Mouse (Mus musculus) midbrain, embryonic 14.5 days (tissue): Measurements from ENCODE around the gene Agmat. TPM values are rescaled to one million over a fixed set of nuclear protein-coding genes. Genes with fewer than 3 reads are reported as not detected.

Source experiments
- ATAC-seq: fragments of 200-750 bp; cut with Nextera tagmentation; 2 replicates; pipeline ENCODE4 v1.8.0; 2017; ENCODE audit warnings: moderate number of reproducible peaks, moderate library complexity; ENCODE audit not compliant: low FRiP score, low TSS enrichment
- DNase-seq: peaks from one replicate; pipeline ENCODE4 v3.0.0-alpha.2; 2015
- H3K27ac ChIP-seq: fragments of 300-500 bp; sonication (generic); replicated peaks from 2 replicates; pipeline ENCODE4 v1.5.1; 2014; ENCODE audit warnings: mild to moderate bottlenecking, low read depth, low read length, moderate library complexity
- H3K27me3 ChIP-seq: fragments of 300-500 bp; sonication (generic); 2 replicates; pipeline ENCODE4 v1.6.1; 2014; ENCODE audit warnings: low read length, control low read depth, mixed read lengths; ENCODE audit not compliant: control insufficient read depth, insufficient read depth
- H3K36me3 ChIP-seq: fragments of 300-500 bp; sonication (generic); 2 replicates; pipeline ENCODE4 v1.6.1; 2014; ENCODE audit warnings: low read length, control low read depth; ENCODE audit not compliant: control insufficient read depth, insufficient read depth
- H3K4me1 ChIP-seq: fragments of 300-500 bp; sonication (generic); 2 replicates; pipeline ENCODE4 v1.6.1; 2014; ENCODE audit warnings: mild to moderate bottlenecking, antibody characterized with exemption, low read length, control low read depth; ENCODE audit not compliant: control insufficient read depth, insufficient read depth
- H3K4me2 ChIP-seq: fragments of 300-500 bp; sonication (generic); 2 replicates; pipeline ENCODE4 v1.6.1; 2014; ENCODE audit warnings: mild to moderate bottlenecking, low read length, moderate library complexity
- H3K4me3 ChIP-seq: fragments of 300-500 bp; sonication (generic); replicated peaks from 2 replicates; pipeline ENCODE4 v1.5.1; 2014; ENCODE audit warnings: low read depth, low read length
- H3K9ac ChIP-seq: fragments of 300-500 bp; sonication (generic); replicated peaks from 2 replicates; pipeline ENCODE4 v1.6.1; 2014; ENCODE audit warnings: mild to moderate bottlenecking, low read length, moderate library complexity
- H3K9me3 ChIP-seq: fragments of 300-500 bp; sonication (generic); 2 replicates; pipeline ENCODE4 v1.6.1; 2016; ENCODE audit warnings: low read length, control low read depth, mixed read lengths; ENCODE audit not compliant: control insufficient read depth
- WGBS: fragments of 180-500 bp; shearing (Covaris S2); extraction: QIAGEN DNeasy Blood & Tissue Kit; methylation state at CpG from one replicate; pipeline ENCODE4 v1.1.7; 2014; 5-methylcytosine and 5-hydroxymethylcytosine counted together
- polyA plus RNA-seq: library from polyadenylated mRNA; unstranded; fragments of >200 nt; fragmentation: Nextera tagmentation; extraction: Ambion mirVana; gene quantifications from 2 replicates; pipeline ENCODE4 v1.2.1, GENCODE M21; 2014

The Agmat gene
- polyA plus RNA-seq, 1 experiment from 2014 or later: not detected

DNA sequence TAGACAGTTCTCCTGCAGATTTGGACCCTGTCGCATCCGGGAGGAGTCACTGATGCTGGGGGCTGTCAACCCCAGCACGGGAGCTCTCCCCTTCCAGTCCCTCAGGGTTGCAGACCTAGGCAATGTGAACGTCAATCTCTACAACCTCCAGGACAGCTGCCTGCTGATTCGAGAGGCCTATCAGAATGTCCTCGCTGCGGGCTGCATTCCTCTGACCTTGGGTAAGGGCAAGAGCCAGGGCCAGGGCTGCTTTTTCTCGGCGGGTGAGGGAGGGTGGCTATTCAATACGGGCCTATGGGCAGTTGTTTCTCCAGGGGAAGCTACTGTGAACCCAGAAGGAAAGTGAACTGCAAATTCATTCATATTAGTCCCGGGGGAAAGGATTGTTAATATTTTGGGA lies 3.1 kb downstream of the Agmat start:
- Histone ChIP-seq H3K4me2 (no peak overlapping the region), H3K4me1 (no peaks in the 10 kb centered on the region), H3K36me3 (no peaks in the 10 kb centered on the region), H3K27ac (no peak overlapping the region), H3K9ac (no peak overlapping the region), H3K27me3 (no peaks in the 10 kb centered on the region), H3K9me3 (no peaks in the 10 kb centered on the region), H3K4me3 (no peak overlapping the region)
- ATAC-seq: no peak
- 42% methylated on average over 11 of the region's 11 CpGs for WGBS
- DNase-seq: no peak

GRCm38 (mm10) chr4:141750826-141751225 lies 4.4 kb downstream of the Agmat start:
- Histone ChIP-seq H3K27me3 (no peaks in the 10 kb centered on the region), H3K36me3 (no peaks in the 10 kb centered on the region), H3K9ac (no peak overlapping the region), H3K4me1 (no peaks in the 10 kb centered on the region), H3K9me3 (no peaks in the 10 kb centered on the region), H3K27ac (no peak overlapping the region), H3K4me2 (no peak overlapping the region), H3K4me3 (no peak overlapping the region)
- ATAC-seq (no peak), DNase-seq (no peak)
- WGBS: 67% methylated on average over 3 of the region's 3 CpGs

DNA sequence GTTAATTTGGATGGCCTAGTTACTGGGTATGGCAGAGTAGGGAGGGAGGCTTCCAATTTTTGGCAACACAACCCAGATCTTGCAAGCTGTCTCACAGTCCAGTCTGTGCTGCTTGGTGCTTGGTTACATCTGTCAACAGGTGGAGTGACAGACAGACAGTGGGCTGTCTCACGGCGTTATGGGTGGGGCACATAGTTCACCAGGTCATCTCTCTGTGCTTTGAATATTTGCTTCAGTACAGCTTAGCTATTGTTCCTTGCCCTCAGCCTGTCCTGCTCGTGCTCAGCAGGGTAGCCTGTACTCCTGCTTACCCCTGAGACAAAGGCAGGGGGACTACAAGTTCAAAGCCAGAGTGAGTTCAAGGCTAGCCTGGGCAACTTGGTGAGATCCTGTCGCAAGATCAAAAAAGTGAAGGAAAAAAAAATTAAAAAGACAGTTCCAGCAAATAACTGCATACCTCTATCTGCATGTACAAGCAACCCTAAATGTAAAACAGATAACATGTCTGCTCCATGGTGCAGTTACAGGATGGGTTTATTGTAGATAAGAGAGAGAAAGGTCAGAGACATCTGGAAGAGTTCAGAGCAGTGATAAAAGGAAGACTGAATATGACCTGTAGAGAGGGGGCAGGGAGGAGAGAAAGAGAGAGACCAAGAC lies 5.1 kb downstream of the Agmat start:
- Histone ChIP-seq H3K27me3 (no peaks in the 10 kb centered on the region), H3K9me3 (no peaks in the 10 kb centered on the region), H3K27ac (no peak overlapping the region), H3K4me1 (no peaks in the 10 kb centered on the region), H3K4me2 (no peak overlapping the region), H3K9ac (no peak overlapping the region), H3K36me3 (no peaks in the 10 kb centered on the region), H3K4me3 (no peak overlapping the region)
- 57% methylated on average over 4 of the region's 4 CpGs for WGBS
- DNase-seq: no peak
- ATAC-seq: no peak

DNA sequence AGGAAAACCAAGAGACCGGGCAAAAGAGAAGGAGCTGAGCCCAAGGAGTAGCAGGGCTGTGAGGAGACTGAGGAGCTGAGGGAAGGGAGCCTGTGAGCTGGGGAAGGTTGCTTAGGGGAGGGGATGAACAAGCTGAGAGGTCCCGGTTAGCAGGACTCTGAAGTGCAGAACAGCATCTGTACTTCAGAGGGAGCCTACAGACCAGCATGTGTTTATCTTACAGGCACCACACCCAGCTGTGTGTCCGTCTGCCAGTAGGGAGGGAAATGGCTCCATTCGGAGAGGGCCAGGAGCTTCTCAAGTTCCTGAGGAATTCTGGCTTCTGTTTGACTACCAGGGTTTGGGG lies 5.6 kb downstream of the Agmat start:
- DNase-seq: no peak
- Histone ChIP-seq H3K4me1 (no peaks in the 10 kb centered on the region), H3K4me3 (no peak overlapping the region), H3K4me2 (no peak overlapping the region), H3K36me3 (no peaks in the 10 kb centered on the region), H3K27ac (no peak overlapping the region), H3K27me3 (no peaks in the 10 kb centered on the region), H3K9me3 (no peaks in the 10 kb centered on the region), H3K9ac (no peak overlapping the region)
- no peak for ATAC-seq
- WGBS: 14% methylated on average over 4 of the region's 4 CpGs

GRCm38 (mm10) chr4:141755375-141755930 lies 9.0 kb downstream of the Agmat start:
- no peak overlapping the region for H3K27ac ChIP-seq
- WGBS: 90% methylated on average over 19 of the region's 19 CpGs
- H3K9ac ChIP-seq: no peak overlapping the region
- no peak overlapping the region for H3K4me3 ChIP-seq
- no peak overlapping the region for H3K4me2 ChIP-seq
- no peak for ATAC-seq
- no peaks in the 10 kb centered on the region for H3K36me3 ChIP-seq
- no peaks in the 10 kb centered on the region for H3K4me1 ChIP-seq
- no peak for DNase-seq
- no peaks in the 10 kb centered on the region for H3K27me3 ChIP-seq
- H3K9me3 ChIP-seq: no peaks in the 10 kb centered on the region

DNA sequence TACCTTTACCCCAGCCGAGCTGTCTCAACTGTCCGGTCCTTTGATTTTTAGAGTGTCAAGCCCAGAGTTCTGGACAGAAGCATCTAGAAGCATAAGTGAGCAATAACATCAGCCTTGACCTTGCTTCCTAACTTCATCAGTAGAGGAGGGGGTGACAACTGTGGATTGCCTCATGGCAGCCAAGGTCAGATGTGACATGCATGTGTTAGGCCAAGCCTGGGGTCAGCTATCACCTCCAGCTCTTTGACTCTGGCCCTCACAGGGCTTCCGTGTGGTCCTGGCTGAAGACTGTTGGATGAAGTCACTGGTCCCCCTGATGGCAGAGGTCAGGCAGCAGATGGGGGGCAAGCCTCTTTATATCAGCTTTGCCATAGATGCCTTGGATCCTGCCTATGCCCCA lies 10.7 kb downstream of the Agmat start:
- ATAC-seq: no peak
- Histone ChIP-seq H3K36me3 (peaks cover 15% of the 10 kb centered on the region), H3K27ac (no peak overlapping the region), H3K9ac (no peak overlapping the region), H3K4me3 (no peak overlapping the region), H3K4me2 (no peak overlapping the region), H3K9me3 (no peaks in the 10 kb centered on the region), H3K4me1 (no peaks in the 10 kb centered on the region), H3K27me3 (no peaks in the 10 kb centered on the region)
- no peak for DNase-seq
- 96% methylated on average over 3 of the region's 3 CpGs for WGBS

GRCm38 (mm10) chr4:141758874-141759542 lies 12.5 kb downstream of the Agmat start:
- no peaks in the 10 kb centered on the region for H3K27me3 ChIP-seq
- no peak for DNase-seq
- no peak overlapping the region for H3K9ac ChIP-seq

DNA sequence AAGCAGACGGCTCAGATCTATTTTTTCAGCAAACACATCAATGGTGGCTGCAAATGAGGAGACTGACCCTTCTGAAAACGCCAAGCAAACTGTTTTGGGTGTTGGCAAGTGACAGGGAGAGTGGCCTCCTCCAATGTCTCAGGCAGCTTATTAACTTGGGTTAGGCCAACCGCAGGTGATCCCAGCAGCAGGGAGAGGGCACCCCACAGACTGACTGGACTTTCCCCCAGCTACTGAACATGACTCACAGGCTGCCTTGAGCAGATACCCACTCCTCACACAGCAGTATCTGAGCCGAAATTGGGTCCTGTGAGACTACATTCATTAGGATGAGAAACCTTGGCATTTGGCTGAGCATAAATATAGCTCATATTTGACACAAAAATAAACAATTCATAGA lies 14.5 kb downstream of the Agmat start:
- WGBS: 90% methylated on average over 4 of the region's 4 CpGs
- no peaks in the 10 kb centered on the region for H3K27me3 ChIP-seq
- H3K4me3 ChIP-seq: no peak overlapping the region
- no peaks in the 10 kb centered on the region for H3K4me1 ChIP-seq
- DNase-seq (no peak), ATAC-seq (no peak)
- H3K4me2 ChIP-seq: no peak overlapping the region
- H3K36me3 ChIP-seq: peaks cover 48% of the 10 kb centered on the region
- H3K9me3 ChIP-seq: no peaks in the 10 kb centered on the region
- H3K27ac ChIP-seq: no peak overlapping the region
- no peak overlapping the region for H3K9ac ChIP-seq

More at GRCm38 (mm10) chr4:141758874-141759542, 12.5 kb downstream of the Agmat start:
- no peak for ATAC-seq
- Histone ChIP-seq H3K9me3 (no peaks in the 10 kb centered on the region), H3K36me3 (peaks cover 34% of the 10 kb centered on the region), H3K4me3 (no peak overlapping the region), H3K27ac (no peak overlapping the region), H3K4me1 (no peaks in the 10 kb centered on the region), H3K4me2 (no peak overlapping the region)
- 75% methylated on average over 6 of the region's 6 CpGs for WGBS

DNA sequence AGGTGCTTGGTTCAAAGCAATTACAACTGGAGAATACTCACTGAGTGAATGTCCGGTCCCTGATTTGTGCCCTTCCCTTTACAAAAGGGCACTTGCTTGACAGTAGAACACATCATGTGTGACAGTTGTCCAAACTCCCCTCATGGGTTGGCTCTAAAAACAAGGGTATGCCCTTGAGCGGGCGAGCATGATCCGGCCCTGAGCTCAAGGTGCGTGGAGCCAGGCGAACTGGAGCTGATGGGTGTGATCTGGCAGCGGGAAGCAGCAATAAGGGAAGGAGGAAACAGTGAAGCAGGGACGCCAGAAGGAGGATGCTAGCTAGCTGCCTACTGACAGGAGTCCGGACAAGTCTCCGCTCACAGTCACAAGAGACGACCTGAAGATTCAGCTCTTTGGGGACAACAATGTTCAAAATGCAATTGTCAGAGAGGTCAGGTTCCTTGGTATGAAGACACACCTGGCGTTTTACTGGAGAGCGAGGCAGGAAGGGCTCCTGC lies 15.7 kb downstream of the Agmat start:
- ATAC-seq (no peak), DNase-seq (no peak)
- H3K4me3 ChIP-seq: no peak overlapping the region
- peaks cover 60% of the 10 kb centered on the region for H3K36me3 ChIP-seq
- no peak overlapping the region for H3K9ac ChIP-seq
- no peak overlapping the region for H3K27ac ChIP-seq
- 95% methylated on average over 13 of the region's 13 CpGs for WGBS
- no peaks in the 10 kb centered on the region for H3K27me3 ChIP-seq
- no peaks in the 10 kb centered on the region for H3K4me1 ChIP-seq
- H3K4me2 ChIP-seq: no peak overlapping the region
- no peaks in the 10 kb centered on the region for H3K9me3 ChIP-seq
